9 mouse cellular contexts compared by ENCODE assay signal in the genomic region with DNA sequence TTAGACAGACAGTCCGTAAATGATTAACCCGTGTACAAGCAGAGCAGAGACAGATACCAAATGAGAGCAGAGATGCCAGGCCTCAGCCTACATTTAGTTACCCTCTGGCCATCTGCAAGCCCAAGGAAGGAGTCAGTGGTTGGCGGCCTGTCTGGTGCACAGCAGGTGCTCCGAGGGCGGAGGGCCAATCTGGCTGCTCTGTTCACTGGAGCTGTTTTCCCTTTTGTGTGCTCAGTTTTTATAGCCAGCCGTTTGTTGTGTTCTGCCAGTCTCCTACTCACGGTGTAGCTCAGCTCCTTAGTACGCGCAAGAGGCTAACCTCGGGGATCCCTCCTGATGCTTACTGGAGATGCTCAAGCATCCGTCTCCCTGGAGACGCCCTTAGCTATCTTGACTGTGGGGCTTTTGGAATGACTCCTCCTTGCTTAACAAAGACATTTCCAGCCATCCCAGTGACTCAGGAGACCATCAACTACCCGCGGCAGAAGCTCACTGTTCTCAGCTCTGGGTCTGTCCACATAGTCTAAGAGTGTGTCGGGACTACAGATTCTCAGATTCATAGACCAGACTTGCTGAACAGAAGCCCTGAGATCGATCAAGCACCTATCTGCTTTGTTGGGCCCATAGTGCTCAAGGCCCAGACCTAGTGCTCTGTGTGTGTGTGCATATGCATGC. TPM values are rescaled to one million over a fixed set of nuclear protein-coding genes. Genes with fewer than 3 reads are reported as not detected.
DNase-seq lines count a peak whose midpoint lies in the region; ATAC-seq lines count a peak whose summit lies in the region.
"Had no signal": no experiment of that assay in that cellular context is flagged by ENCODE, and none has a peak within 500 bp of the region (broad histone marks: within the 10 kb centered on the region; RNA-seq: fewer than 3 reads in every experiment).

No protein-coding gene starts in this region.

- WGBS in midbrain, embryonic 10.5 days: 60% methylated on average over 16 of the region's 16 CpGs
- 36% methylated on average over 16 of the region's 16 CpGs for WGBS in midbrain, embryonic 15.5 days

- DNase-seq in midbrain, embryonic 10.5 days (ENCODE audit: low spot score): peak; percentile 23
- peak; percentile 25 for DNase-seq in embryo, embryonic 11 days
- peak; percentile 59 to 89 for DNase-seq in layer of hippocampus, adult 18-20 months (ENCODE audit: low spot score in 2 of 2)
- DNase-seq in retina, embryonic 14.5 days (ENCODE audit: low spot score): peak; percentile 27
- DNase-seq in testis, postnatal 10 days (ENCODE audit: low spot score): no peak
- DNase-seq in adrenal gland, adult 2 months: no peak
- DNase-seq in ovary, adult 18-20 months (ENCODE audit: low spot score): no peak

- peaks cover 56% of the 10 kb centered on the region for H3K27me3 ChIP-seq in midbrain, embryonic 10.5 days (ENCODE audit: low read depth, poor library complexity, severe bottlenecking)
- 0 out of 2 replicates have a peak, but pooled peaks cover 8% of the 10 kb centered on the region for H3K27me3 ChIP-seq in midbrain, embryonic 15.5 days (replicated peaks)

- ATAC-seq in midbrain, embryonic 15.5 days (replicated peaks): no peak

- H3K4me3 ChIP-seq in midbrain, embryonic 10.5 days: no peak overlapping the region
- H3K4me3 ChIP-seq in midbrain, embryonic 15.5 days: no peak overlapping the region

- H3K4me2 ChIP-seq in midbrain, embryonic 15.5 days: no peak overlapping the region

- no peaks in the 10 kb centered on the region for H3K36me3 ChIP-seq in midbrain, embryonic 10.5 days
- H3K36me3 ChIP-seq in midbrain, embryonic 15.5 days (replicated peaks): no peaks in the 10 kb centered on the region

- H3K9ac ChIP-seq in midbrain, embryonic 15.5 days: no peak overlapping the region

- peaks cover 54% of the 10 kb centered on the region for H3K4me1 ChIP-seq in midbrain, embryonic 10.5 days
- peaks cover 44% of the 10 kb centered on the region for H3K4me1 ChIP-seq in midbrain, embryonic 15.5 days

- H3K27ac ChIP-seq in midbrain, embryonic 10.5 days (replicated peaks): peak overlapping the region; percentile 52; the same call in 1 of the 2 replicates
- no peak overlapping the region; the same call in 1 of the 2 replicates for H3K27ac ChIP-seq in midbrain, embryonic 15.5 days

- H3K9me3 ChIP-seq in midbrain, embryonic 10.5 days (replicated peaks): no peaks in the 10 kb centered on the region
- no peaks in the 10 kb centered on the region for H3K9me3 ChIP-seq in midbrain, embryonic 15.5 days

RNA-seq across cellular contexts. Expression of gene Gm10309, which starts 40.2 kb away (rescaled TPM):
- 0.19 TPM in 1 of 2 replicates, not detected in the other for polyA plus RNA-seq in midbrain, embryonic 10.5 days (2016; fragmentation: Nextera tagmentation; extraction: Ambion mirVana)
- polyA plus RNA-seq in midbrain, embryonic 15.5 days (2015; fragmentation: Nextera tagmentation; extraction: Ambion mirVana): 0.31 and 0.45 TPM in 2 replicates
- not detected for total RNA-seq in layer of hippocampus, adult 18-20 months (2021)
- total RNA-seq in adrenal gland, adult 2 months (2021): not detected
- 0.19 TPM in 1 of 2 replicates, not detected in the other for polyA plus RNA-seq in adrenal gland, adult 2 months (2012; rRNA removed)
- total RNA-seq: left cerebral cortex, adult 8-10 months had no signal

Comparison
In these comparisons a context has a peak if more than half of its experiments do, and no peak if none do; other contexts are left out.
1. DNase-seq: peak in midbrain, embryonic 10.5 days (single experiment), embryo, embryonic 11 days (single experiment), layer of hippocampus, adult 18-20 months (2 of 2) and retina, embryonic 14.5 days (single experiment); none in testis, postnatal 10 days (single experiment), adrenal gland, adult 2 months (single experiment) and ovary, adult 18-20 months (single experiment).